Mouse (Mus musculus) kidney, postnatal 25 days (tissue): Measurements from ENCODE around the gene Fut1.

Experiments used
- DNase-seq, 2 experiments: peaks; one replicate each; pipeline ENCODE4 v3.0.0; 2021; ENCODE audit warnings: mixed read lengths in 2 of 2

The Fut1 gene

DNA sequence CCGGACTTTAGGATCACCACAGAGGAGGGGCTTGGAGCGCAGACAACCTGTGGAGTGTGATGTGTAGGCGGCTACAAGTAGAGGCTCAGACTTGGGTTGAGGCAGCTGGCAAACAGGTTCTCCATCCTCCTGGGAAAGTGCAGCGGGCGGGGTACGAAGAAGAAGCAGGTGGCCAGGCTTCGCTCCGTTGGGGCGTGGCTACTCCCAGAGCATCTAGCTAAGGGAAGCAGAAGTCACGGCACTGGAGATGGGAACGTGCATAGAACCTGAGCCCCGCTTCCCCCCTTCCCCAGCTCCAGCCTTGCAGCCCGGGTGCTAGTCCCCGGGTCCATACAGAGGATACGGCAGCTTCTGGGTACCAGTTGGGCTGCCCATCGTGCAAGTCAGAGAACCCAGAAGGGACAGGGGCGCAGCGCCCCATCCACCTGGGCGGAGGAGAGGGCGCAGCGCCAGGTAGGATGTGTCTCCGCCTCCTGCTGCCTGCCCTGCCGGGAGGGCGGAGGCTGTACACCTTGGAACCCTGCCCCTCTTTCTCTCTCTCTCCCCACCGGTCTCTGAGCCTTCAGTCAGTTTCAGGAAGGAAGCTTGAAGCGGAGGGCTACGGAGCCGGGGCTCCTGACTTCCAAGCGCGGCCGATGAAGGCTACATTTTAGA, at the start of gene Fut1:
Gene Fut1 (plus strand): TSS at position 248 of the 654 bp plus-strand sequence.
- no peak for DNase-seq

GRCm38 (mm10) chr7:45567780-45568516, 49.1 kb upstream of the Fut1 start:
- DNase-seq: peak; percentile 98 to 99

- peak in 1 of 2 experiments; percentile 19 for DNase-seq
Observed at GRCm38 (mm10) chr7:45568601-45569473, 48.3 kb upstream of the Fut1 start.

DNA sequence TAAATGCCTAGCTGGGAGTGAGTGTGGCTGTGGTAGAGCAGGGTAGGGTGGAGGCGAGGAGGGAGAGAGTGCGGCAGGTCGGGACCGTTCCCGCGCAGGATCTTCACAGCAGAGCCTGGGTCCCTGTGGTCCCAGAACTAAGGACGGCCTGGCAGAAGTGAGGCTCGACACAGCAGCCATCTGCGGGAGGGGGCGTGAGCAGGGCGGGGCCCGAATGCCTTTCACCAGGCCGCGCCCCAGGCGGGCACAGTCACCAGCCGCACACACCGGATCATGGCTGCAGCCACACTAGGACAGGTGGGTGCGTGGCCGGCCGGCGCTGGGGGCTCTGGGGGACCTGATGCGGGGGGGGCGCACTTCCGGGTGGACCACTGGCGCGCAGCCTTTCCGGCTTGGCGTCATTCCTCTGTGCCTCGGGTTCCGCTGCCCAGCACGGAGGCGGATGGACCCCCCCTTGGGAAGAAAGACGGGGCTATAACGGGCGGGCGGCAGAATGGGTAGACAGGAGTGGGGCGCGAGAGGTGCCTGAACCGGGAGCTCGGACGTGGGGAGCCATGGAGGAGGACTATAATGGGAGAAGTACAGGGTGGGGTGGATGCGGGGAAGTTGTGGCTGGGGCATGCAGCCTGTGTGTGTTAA, 46.9 kb upstream of the Fut1 start, which contains the start of gene Bcat2:
Gene Bcat2 (plus strand): TSS at position 51 of the 639 bp plus-strand sequence.
- peak; percentile 77 to 90 for DNase-seq

DNA sequence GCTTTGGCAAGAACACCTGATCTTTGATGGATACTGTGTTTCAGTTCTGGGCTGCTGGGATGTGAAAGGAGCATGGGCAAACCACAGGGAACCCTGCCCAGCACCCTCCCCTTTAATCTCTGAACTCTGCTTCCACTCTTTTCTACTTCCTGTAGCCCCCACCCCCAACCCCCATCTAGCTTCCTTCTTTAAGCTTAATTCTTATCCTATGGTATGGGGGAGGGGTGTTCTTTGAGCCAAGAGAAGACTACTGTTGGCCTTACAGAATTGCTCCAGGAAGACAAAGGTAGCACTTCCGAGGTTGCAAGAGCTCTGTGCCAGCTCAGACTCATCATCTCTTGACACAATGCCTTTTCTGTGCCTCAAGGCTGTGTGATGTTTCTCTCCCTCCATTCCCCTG, 45.1 kb upstream of the Fut1 start:
- peak in 1 of 2 experiments; percentile 19 for DNase-seq

DNA sequence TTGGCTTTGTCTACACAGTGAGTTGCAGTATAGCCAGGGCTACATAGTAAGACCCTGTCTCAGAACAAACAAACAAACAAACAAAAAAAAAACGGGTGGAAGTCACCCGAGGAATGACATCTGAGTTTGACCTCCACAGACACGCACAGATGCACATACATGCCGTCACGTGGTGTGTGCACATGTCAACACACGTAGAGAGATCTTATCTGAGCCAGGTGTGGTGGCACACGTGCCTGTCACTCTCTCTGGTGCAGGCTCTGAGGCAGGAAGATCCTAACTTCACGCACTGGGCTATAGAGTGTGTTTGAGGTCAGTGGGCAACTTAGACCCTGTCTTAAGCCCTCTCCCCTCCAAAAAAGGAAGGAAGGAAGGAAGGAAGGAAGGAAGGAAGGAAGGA, 43.1 kb upstream of the Fut1 start:
- DNase-seq: peak; percentile 52 to 69

- peak; percentile 81 to 90 for DNase-seq
Observed at GRCm38 (mm10) chr7:45574472-45575379, 42.4 kb upstream of the Fut1 start.

DNA sequence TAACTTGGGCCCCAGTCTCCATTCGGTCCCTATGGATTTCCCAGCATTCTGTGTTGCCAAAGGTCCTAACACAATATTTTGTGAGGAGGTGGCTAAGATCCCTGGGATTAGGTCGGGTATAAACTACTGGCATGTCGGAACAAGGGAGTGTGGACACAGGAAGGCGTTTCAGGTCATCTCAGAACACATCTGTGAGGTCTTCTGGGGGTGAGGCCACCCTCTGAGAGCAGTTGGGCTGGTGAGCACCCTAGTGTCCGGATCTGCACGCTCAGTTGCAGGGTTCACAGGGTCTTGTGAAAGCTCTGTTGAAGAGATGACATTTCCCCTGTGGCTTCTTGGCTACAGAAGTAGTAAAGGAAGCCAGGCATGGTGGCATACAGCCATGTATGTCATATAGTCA, 31.2 kb upstream of the Fut1 start:
- peak in 1 of 2 experiments; percentile 33 for DNase-seq

DNA sequence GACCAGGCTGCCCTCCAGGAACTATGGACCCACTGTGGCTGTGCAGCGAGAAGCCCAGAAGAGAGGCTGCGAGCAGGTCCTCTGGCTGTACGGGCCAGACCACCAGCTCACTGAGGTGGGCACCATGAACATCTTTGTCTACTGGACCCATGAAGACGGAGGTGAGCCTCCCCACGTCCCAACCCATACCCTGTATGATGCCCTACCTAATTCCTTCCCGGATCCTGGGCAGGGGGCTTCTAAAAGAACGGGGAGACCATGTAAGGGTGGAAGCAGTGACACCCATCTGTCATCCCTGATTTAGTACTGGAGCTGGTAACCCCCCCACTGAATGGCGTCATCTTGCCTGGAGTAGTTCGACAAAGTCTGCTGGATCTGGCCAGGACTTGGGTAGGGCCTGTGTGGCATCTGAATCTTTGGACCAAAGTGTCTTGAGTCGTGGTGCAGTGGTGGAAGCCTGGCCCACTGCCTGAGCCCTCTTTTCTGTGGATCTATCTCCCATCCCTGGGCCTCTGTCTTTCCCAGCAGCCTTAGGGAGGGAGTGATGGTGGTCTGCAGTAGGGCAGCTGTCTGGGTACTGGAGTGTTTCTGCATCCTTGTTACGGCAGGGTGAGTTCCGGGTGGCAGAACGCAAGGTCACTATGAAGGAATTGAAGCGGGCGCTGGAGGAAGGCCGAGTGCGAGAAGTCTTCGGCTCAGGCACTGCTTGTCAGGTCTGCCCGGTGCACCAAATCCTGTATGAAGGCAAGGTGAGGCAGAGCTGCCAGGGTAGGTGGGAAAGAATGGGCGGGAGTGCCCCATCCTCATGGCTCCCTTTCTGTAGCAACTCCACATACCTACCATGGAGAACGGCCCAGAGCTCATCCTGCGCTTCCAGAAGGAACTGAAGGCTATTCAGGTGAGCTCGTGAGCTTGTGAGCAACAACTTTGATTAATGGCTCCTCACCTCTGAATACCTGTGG, 29.2 kb upstream of the Fut1 start:
- DNase-seq: peak in 1 of 2 experiments; percentile 34

DNA sequence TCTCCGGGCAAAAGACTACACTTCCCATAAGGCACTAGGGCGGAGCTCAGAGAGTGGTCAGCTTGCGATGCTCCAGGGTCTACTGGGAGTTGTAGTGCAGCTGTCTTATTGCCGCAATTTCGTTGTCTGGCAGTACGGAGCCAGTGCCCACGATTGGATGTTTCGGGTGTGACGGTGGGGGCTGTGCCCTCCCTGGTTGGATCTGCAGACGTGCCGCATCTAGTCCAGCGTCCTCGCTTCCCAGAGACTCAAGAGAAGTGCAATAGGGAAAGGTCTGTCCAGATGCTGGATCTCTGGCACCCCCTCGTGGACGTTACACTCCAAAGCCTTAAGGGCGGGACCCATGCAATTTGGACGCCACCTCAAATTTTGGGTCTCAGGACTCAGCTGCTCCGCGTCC, 27.9 kb upstream of the Fut1 start:
- peak; percentile 97 to 98 for DNase-seq

GRCm38 (mm10) chr7:45589898-45590297, 27.2 kb upstream of the Fut1 start:
- peak in 1 of 2 experiments; percentile 32 for DNase-seq

GRCm38 (mm10) chr7:45590874-45591273, 26.2 kb upstream of the Fut1 start:
- DNase-seq: peak in 1 of 2 experiments; percentile 32

DNA sequence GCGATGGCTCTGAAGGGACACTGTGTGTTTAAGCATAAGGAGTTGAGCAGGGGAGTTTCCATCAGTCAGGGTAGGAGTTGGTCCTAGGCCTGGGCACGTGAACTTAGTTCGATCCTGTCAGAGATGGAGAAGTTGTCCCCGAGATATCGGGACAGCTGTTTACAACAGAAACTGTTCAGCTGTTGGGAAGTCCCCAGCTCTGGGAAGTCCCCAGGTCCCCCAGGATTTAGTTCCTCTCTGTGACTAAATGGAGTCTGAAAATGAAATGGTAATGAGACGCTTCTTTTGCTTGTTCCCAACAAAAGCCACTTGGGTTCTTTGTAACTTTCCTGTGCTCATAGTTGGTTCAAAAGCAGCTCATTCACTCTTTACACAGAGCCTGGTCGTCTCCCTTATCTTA, 25.2 kb upstream of the Fut1 start:
- peak in 1 of 2 experiments; percentile 15 for DNase-seq

DNA sequence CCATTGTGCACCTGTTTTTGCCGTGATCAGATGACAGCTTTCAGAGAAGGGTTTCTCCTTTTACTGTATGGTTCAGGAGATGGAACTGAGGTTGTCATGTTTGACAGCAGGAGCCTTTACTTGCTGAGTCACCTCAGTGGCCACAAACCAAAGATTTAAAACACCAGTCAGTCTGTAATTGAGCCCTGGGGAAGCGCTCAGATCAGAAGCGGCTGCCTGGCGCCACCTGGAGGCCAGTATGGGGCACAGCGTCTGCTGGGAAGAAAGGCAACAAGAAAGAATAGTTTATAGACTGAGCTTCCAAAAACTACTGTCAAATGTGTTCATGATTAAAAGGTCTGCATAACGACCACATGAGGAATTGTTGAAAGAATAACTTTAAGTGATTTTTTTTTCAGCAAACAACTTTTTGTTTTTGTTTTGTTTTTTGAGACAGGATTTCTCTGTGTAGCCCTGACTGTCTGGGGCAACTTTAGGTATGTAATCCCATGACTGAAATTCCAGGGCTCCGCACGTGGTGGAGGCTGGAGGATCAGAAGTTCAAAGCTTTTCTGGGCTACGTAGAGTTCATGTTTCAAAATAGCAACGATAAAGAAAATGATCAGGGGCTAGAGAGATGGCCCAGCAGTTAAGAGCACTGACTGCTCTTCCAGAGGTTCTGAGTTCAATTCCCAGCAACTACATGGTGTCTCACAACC, 23.8 kb upstream of the Fut1 start:
- DNase-seq: peak; percentile 73 to 77

DNA sequence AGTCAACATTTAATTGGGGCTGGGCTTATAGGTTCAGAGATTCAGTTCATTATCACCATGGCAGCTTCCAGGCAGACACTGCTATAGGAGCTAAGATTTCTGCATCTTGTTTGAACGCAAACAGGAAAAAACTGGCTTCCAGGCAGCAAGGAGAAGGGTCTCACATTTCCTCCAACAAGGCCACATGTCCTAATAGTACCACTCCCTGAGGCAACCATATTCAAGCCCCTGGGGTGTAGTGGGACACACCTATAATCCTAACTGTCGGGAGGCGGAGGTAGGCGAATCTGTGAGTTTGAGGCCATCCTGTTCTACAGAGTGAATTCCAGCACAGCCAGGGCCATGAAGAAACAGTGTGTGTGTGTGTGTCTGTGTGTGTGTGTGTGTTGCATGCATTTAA, 21.9 kb upstream of the Fut1 start:
- DNase-seq: no peak

DNA sequence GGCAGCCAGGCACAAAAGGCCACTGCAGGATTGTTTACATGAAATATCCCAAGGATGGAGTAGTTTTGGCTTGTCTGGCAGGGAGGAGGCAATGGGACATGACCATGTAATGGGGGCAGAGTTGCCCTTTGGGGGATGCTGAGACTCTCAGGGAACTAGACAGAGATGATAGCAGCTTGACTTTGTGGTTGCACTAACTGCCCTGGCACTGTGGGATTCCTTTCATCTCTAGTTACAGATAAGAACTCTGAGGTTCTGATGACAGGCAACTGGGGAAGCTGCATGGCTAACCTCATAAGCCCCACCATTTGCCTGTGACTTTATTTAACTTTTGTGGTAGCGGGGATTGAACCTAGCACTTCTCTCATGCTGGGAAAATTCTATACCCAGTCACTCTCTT, 21.0 kb upstream of the Fut1 start:
- DNase-seq: peak in 1 of 2 experiments; percentile 12

DNA sequence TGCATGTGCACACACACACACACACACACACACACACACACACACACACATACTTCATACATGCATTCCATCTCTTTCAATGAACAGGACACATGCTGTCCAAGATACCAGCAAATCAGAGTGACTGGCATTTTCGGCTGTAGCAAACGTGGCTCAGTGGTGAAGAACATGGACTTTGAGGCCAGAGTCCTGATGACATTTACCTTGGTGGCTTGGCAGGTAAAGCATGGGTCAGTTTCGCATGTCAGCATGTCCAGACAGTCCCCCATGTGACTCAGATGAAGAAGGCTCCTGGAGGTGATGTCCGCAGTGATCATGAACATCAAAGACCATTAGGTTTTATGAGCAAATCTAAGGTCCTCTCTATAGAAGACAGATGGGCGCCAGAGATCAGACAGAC, 20.1 kb upstream of the Fut1 start:
- DNase-seq: peak in 1 of 2 experiments; percentile 29

GRCm38 (mm10) chr7:45597527-45597926, 19.6 kb upstream of the Fut1 start:
- DNase-seq: peak; percentile 50 to 76
